Mouse (Mus musculus) midbrain, embryonic 13.5 days (tissue): ENCODE results near the gene Cadps. TPM values are rescaled to one million over a fixed set of nuclear protein-coding genes. Genes with fewer than 3 reads are reported as not detected.

Experiments
- ATAC-seq: fragments of 200-750 bp; cut with Nextera tagmentation; 2 replicates; pipeline ENCODE4 v1.8.0; 2017; ENCODE audit warnings: mild to moderate bottlenecking, moderate TSS enrichment, moderate library complexity
- H3K27ac ChIP-seq: fragments of 300-500 bp; sonication (generic); 2 replicates; pipeline ENCODE4 v1.5.1; 2015; ENCODE audit warnings: inconsistent platforms, mild to moderate bottlenecking, moderate library complexity
- H3K27me3 ChIP-seq: fragments of 300-500 bp; sonication (generic); 2 replicates; pipeline ENCODE4 v1.6.1; 2015; ENCODE audit warnings: mild to moderate bottlenecking, inconsistent platforms
- H3K36me3 ChIP-seq: fragments of 300-500 bp; sonication (generic); 2 replicates; pipeline ENCODE4 v1.6.1; 2015; ENCODE audit warnings: mild to moderate bottlenecking, inconsistent platforms
- H3K4me1 ChIP-seq: fragments of 300-500 bp; sonication (generic); replicated peaks from 2 replicates; pipeline ENCODE4 v1.6.1; 2015; ENCODE audit warnings: inconsistent platforms
- H3K4me2 ChIP-seq: fragments of 300-500 bp; sonication (generic); replicated peaks from 2 replicates; pipeline ENCODE4 v1.6.1; 2015; ENCODE audit warnings: moderate library complexity, mild to moderate bottlenecking, inconsistent platforms
- H3K4me3 ChIP-seq: fragments of 300-500 bp; sonication (generic); replicated peaks from 2 replicates; pipeline ENCODE4 v1.5.1; 2015; ENCODE audit warnings: mild to moderate bottlenecking, inconsistent platforms
- H3K9ac ChIP-seq: fragments of 300-500 bp; sonication (generic); replicated peaks from 2 replicates; pipeline ENCODE4 v1.6.1; 2015; ENCODE audit warnings: mild to moderate bottlenecking, inconsistent platforms
- H3K9me3 ChIP-seq: fragments of 300-500 bp; sonication (generic); 2 replicates; pipeline ENCODE4 v1.6.1; 2016; ENCODE audit warnings: mild to moderate bottlenecking, inconsistent platforms
- WGBS: fragments of 180-500 bp; shearing (Covaris S2); methylation state at CpG from one replicate; pipeline ENCODE4 v1.1.7; 2015; 5-methylcytosine and 5-hydroxymethylcytosine counted together
- polyA plus RNA-seq: library from polyadenylated mRNA; unstranded; fragments of >200 nt; fragmentation: Nextera tagmentation; extraction: Ambion mirVana; gene quantifications from 2 replicates; pipeline ENCODE4 v1.2.1, GENCODE M21; 2015

The Cadps gene
- polyA plus RNA-seq, 1 experiment from 2014 or later = 24.2 TPM

DNA sequence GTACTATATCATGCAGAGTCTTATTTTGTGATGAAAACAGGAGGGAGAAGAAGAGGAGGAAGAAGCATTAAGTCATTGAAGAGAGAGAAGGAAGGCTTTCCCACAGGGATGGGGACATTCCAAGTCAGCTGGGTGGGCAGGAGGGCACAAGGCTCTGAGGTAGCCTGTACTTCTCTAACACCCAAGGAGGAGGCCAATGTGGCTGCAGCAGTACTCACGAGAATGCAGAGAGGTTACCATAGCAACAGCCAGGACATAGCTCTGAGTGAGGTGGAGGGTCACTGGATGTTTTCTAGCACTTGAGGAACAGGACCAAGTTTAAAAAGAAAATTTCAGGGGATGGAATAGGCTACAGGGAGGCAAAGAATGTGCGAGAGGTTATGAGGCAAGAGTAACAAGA is 281.1 kb downstream of the Cadps start:
- Histone ChIP-seq H3K4me2 (no peak overlapping the region), H3K9me3 (no peaks in the 10 kb centered on the region), H3K4me1 (no peaks in the 10 kb centered on the region), H3K27me3 (no peaks in the 10 kb centered on the region), H3K27ac (no peak overlapping the region), H3K9ac (no peak overlapping the region), H3K36me3 (peaks cover 31% of the 10 kb centered on the region), H3K4me3 (no peak overlapping the region)
- ATAC-seq = peak; percentile 62; the same call in 1 of the 2 replicates
- WGBS = 35% methylated on average over 2 of the region's 2 CpGs

DNA sequence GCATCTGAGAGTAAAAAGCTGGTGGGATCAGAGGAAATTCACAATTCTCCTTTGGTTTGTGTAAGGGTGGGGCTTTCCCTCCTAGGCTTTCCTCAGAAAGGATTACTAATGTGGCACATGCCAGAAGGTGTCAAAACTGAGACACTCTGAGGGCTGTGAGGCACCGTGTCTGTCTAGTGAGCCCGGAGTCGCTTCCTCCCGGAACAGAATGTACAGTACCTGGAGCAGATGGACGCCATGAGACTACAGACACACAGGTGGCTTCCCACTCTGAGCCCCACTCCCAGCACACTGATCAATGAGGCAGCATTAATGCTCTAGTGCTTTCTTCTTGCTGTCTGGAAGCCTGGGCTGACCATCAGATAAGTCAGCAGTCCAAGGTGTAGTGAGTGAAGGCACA is 283.8 kb downstream of the Cadps start:
- no peak overlapping the region for H3K4me3 ChIP-seq

DNA sequence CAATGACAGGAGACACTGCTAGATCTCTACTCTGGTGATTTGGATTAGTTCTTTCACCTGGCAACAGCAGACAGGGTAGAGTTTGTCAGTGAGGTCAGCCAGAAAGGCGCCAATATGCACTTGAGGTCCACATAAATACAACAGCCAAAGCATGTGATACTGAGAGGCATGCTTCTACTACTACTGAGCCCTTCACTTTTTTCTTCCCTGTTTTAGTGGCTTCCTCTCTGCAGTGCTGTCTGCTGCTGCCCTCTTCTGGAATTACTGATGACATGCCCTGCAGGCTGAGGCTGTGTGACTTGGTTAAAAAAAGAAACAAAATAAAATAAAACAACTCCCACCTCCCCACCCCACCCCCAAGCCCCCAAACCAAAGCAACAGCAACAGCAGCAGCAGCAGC is 291.8 kb downstream of the Cadps start:
- no peak overlapping the region for H3K4me2 ChIP-seq
- WGBS = 14% methylated on average over 1 of the region's 1 CpGs
- H3K27me3 ChIP-seq = peaks cover 24% of the 10 kb centered on the region
- no peak overlapping the region for H3K9ac ChIP-seq
- H3K4me3 ChIP-seq = no peak overlapping the region
- peak; percentile 78 for ATAC-seq
- H3K36me3 ChIP-seq = peaks cover 14% of the 10 kb centered on the region; the same call in 1 of the 2 replicates
- 0 out of 2 replicates have a peak, but pooled peaks cover 3% of the 10 kb centered on the region for H3K4me1 ChIP-seq
- H3K27ac ChIP-seq = no peak overlapping the region
- H3K9me3 ChIP-seq = no peaks in the 10 kb centered on the region

More for the DNA sequence above, 283.8 kb downstream of the Cadps start:
- no peaks in the 10 kb centered on the region for H3K27me3 ChIP-seq
- ATAC-seq = no peak
- H3K9ac ChIP-seq = no peak overlapping the region
- no peaks in the 10 kb centered on the region for H3K9me3 ChIP-seq
- H3K27ac ChIP-seq = no peak overlapping the region
- H3K36me3 ChIP-seq = peaks cover 17% of the 10 kb centered on the region; the same call in 1 of the 2 replicates
- WGBS = 88% methylated on average over 5 of the region's 5 CpGs
- H3K4me2 ChIP-seq = no peak overlapping the region
- no peaks in the 10 kb centered on the region for H3K4me1 ChIP-seq

DNA sequence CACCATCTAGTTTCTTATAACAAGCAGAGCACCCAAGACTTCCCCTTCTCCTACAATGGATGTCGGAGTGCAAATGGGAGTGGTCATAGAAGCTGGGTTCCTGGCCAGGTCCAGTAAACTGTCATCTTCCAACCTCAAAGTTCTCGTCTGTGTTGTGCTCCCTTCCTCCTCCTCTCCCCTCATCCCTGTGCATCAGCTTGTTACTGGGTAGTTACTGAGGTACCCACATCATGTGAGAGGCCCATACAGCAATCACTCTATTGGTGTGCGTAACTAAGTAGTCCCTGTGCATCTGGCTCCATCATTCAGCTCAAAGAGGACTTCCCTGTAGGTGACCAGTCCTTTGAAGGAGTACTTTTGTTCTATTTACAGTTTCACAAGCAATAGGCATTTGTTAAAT is 292.3 kb downstream of the Cadps start:
- H3K27ac ChIP-seq = no peak overlapping the region

DNA sequence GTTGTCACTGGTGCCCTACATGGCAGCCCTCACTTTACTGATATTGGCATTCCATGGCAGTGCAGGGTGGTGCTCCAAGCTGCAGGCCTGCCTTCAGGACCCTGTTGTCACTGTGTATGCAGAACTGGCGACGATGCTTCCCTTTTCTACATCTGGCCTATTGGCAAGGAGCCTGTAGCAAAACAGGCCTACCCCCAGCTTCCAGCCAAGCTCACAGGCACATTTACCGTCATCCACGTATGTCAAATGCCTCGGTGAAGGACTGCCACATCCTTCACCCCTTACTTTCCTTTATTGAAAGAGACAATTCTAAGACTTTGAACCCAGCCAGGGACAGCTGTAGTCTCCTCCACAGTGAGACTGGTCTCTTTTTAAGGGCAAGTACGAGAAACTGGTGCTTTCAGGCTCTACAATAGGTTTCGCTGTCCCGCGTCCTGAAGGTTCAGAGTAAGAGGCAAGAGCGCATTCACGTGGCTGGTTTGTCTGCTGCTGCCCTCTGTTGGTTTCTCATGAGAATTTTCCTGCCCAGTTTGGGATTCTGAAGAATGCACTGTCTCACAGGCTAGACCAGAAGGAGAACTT is 292.8 kb downstream of the Cadps start:
- Histone ChIP-seq H3K9me3 (no peaks in the 10 kb centered on the region), H3K9ac (no peak overlapping the region), H3K4me1 (0 out of 2 replicates have a peak, but pooled peaks cover 3% of the 10 kb centered on the region), H3K27me3 (peaks cover 24% of the 10 kb centered on the region), H3K4me3 (no peak overlapping the region), H3K4me2 (peak overlapping the region; percentile 34; the same call in 1 of the 2 replicates), H3K27ac (no peak overlapping the region), H3K36me3 (peaks cover 10% of the 10 kb centered on the region; the same call in 1 of the 2 replicates)
- peak; percentile 61 for ATAC-seq
- WGBS = 11% methylated on average over 11 of the region's 11 CpGs

More for the DNA sequence above, 292.3 kb downstream of the Cadps start:
- Histone ChIP-seq H3K4me1 (0 out of 2 replicates have a peak, but pooled peaks cover 3% of the 10 kb centered on the region), H3K9ac (no peak overlapping the region), H3K36me3 (peaks cover 12% of the 10 kb centered on the region; the same call in 1 of the 2 replicates), H3K4me3 (no peak overlapping the region), H3K27me3 (peaks cover 24% of the 10 kb centered on the region), H3K4me2 (no peak overlapping the region), H3K9me3 (no peaks in the 10 kb centered on the region)
- WGBS = 65% methylated on average over 3 of the region's 3 CpGs
- ATAC-seq = peak; percentile 35

DNA sequence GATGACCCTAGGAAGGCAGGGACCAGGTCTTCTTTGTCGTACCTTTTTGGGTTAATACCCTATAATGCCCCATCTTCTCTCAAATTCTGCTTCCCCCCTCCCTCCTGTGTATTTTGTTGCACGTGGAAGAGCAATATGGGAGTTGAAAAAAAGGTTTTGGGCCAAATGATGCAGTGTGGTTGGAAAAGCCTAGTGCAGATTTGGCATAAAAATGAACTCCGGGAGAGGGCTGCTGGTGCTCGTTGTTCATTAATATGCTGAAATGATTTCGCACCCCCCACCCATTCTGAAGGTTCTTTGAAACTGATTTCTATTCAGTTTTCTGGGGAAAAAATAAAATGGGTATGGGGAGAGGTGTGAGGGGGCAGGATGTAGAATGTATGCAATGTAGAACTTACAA is 295.6 kb downstream of the Cadps start:
- WGBS = 76% methylated on average over 5 of the region's 5 CpGs
- Histone ChIP-seq H3K9ac (no peak overlapping the region), H3K4me1 (0 out of 2 replicates have a peak, but pooled peaks cover 3% of the 10 kb centered on the region), H3K27me3 (peaks cover 24% of the 10 kb centered on the region), H3K4me2 (no peak overlapping the region), H3K36me3 (peaks cover 15% of the 10 kb centered on the region), H3K9me3 (no peaks in the 10 kb centered on the region), H3K4me3 (no peak overlapping the region), H3K27ac (no peak overlapping the region)
- no peak for ATAC-seq

DNA sequence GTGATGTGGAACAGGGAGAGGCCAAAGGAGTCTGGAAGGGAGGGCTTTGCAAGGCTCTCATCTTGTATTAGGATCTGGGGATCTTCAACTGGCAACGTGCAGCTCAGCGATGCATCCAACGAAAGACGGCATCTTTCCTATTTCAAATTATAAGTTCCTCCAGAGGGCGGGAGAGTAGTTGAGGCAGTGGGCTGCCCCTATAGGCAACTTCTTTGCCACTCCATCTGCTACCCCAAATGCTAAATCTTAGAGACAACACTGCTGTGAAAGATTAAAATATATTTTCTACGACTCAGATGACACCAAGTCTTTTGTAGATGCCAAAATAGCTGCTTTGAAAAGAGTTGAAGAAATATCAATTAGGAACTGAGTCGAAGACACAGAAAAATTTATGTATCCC is 315.9 kb downstream of the Cadps start:
- Histone ChIP-seq H3K36me3 (peaks cover 16% of the 10 kb centered on the region; the same call in 1 of the 2 replicates), H3K9me3 (no peaks in the 10 kb centered on the region), H3K27me3 (no peaks in the 10 kb centered on the region), H3K27ac (no peak overlapping the region), H3K9ac (no peak overlapping the region), H3K4me1 (no peaks in the 10 kb centered on the region), H3K4me2 (no peak overlapping the region), H3K4me3 (no peak overlapping the region)
- WGBS = 82% methylated on average over 7 of the region's 7 CpGs
- no peak for ATAC-seq

DNA sequence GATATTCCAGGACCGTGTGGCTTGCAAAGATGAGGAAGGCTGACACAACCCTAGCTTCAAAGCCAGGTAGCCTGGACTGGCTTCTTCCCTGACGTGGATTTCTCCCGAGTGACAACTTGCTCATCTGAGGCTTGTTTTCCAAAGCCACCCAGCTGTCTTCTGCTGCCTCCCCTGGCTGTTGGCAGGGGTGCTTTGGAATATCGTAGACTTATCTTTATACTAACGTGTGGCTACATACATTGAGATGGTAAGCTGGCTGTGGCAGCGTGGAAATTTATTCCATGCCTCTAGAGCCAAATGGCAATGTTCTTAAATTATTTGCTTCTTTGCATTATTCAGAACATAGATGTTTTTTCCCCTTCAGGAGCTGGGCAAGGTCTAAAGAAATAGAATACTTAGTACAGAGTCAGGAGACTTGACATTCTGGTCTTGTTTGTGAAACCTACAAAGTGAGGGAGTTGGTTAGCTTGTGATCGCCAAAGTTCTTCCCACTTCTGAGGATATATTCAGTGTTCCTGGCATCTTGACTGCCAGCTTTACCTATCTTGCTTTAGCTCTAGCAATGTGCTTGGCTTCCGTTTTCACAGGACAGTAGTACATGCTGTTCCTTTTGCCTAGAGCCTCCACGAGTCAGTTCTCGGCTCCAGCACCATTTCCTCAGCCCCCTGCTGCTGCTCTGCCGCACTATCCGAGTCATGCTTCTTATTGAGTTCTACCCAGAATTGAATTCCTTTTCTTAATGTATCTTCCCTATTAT is 318.5 kb downstream of the Cadps start:
- H3K27ac ChIP-seq = no peak overlapping the region
- no peaks in the 10 kb centered on the region for H3K27me3 ChIP-seq
- WGBS = 83% methylated on average over 12 of the region's 12 CpGs

DNA sequence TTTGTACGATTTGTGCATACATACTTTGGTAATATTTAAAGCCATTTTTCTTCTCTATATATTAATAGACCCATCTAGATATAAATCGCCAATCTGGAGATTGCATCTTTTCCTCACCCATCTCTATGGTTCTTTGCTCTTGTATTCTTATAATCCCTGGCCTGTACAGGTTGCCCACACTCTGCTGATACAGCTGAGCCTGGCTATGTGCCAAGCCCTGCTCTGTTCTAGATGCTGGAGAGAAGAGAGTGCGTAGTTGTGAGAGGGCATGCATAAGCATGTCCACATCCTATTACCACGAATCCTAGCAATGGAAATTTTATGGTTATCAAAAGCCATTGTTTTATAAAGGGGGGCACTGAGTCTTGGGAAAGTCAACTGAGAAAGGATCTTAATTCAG is 360.7 kb downstream of the Cadps start:
- ATAC-seq = no peak
- 79% methylated on average over 4 of the region's 4 CpGs for WGBS
- H3K9ac ChIP-seq = no peak overlapping the region
- no peaks in the 10 kb centered on the region for H3K27me3 ChIP-seq
- H3K4me1 ChIP-seq = peaks cover 7% of the 10 kb centered on the region; the same call in 1 of the 2 replicates
- no peak overlapping the region for H3K4me3 ChIP-seq
- no peak overlapping the region for H3K4me2 ChIP-seq
- no peaks in the 10 kb centered on the region for H3K9me3 ChIP-seq
- no peak overlapping the region for H3K27ac ChIP-seq
- no peaks in the 10 kb centered on the region for H3K36me3 ChIP-seq

More for the DNA sequence above, 318.5 kb downstream of the Cadps start:
- Histone ChIP-seq H3K4me3 (no peak overlapping the region), H3K36me3 (peaks cover 16% of the 10 kb centered on the region; the same call in 1 of the 2 replicates), H3K4me1 (no peaks in the 10 kb centered on the region), H3K9me3 (no peaks in the 10 kb centered on the region), H3K4me2 (no peak overlapping the region), H3K9ac (no peak overlapping the region)
- no peak for ATAC-seq

DNA sequence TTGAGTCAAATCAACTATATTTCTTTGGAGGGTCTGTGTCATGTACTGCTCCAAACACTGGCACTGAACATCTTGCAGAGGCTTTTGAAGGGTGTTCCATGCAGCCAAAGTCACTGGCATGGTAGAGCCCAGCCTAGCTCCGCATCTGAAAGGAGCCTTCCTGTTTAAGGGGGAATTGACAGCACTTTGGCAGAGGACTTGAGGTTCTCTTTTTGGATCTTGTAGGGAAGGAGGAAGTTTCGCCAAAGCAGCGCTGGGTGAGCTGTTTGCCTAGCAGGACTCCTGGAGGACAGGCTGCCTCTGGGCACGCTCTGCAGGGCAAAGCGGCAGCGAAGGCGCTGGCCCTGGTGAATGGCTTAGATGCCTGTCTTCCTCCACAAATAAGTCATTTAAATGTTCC is 363.2 kb downstream of the Cadps start:
- no peak for ATAC-seq

DNA sequence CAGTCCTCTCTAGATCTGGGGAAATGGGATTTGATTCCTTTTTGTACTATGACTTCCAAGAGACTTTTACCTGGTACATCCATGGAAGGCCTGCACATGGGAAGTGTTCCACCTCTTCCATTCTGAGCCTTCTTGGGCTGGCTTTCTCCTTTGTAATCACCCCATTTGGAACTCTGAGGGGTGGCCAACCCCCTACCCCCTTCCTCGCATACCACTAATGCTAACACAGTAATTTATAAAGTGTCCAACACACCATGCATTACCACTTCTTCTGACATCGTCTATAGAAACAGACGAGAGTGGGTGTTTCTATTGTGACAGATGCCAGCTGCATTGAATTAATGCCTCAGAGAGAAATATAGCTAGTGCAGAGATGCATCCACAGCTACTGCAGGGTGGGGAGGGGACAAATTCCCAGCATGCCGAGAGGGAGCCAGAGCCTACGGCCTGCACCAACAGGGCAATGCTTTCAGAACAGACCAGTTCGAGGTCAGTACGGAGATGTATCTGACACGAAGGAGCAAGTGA is 367.8 kb downstream of the Cadps start:
- no peak overlapping the region for H3K4me3 ChIP-seq
- no peak for ATAC-seq
- 82% methylated on average over 8 of the region's 8 CpGs for WGBS

More for the DNA sequence above, 363.2 kb downstream of the Cadps start:
- Histone ChIP-seq H3K27me3 (no peaks in the 10 kb centered on the region), H3K4me2 (no peak overlapping the region), H3K4me1 (peaks cover 7% of the 10 kb centered on the region; the same call in 1 of the 2 replicates), H3K27ac (no peak overlapping the region), H3K9me3 (no peaks in the 10 kb centered on the region), H3K36me3 (no peaks in the 10 kb centered on the region), H3K4me3 (no peak overlapping the region), H3K9ac (no peak overlapping the region)
- 54% methylated on average over 7 of the region's 7 CpGs for WGBS

DNA sequence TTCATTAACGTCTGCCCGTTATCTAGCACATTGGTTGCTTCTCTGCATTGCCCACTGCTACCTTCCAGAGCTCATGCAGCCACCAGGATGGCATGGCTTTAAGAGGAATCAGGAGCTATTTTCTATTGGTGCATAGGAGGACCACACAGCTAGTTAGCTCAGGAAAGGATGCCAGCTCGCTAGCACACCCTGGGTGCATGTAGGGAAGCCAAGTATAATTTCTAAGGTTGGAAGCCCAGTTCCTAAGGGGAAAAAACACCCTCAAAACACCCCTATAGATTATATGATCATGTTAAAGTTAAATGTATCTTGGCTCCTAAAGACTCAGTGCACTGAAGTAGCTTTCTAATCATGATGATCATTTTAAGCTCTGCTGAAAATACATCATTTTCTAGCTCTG is 372.1 kb downstream of the Cadps start:
- Histone ChIP-seq H3K4me1 (no peaks in the 10 kb centered on the region), H3K36me3 (peaks cover 6% of the 10 kb centered on the region; the same call in 1 of the 2 replicates), H3K9ac (no peak overlapping the region), H3K4me3 (no peak overlapping the region), H3K27me3 (no peaks in the 10 kb centered on the region), H3K9me3 (no peaks in the 10 kb centered on the region), H3K4me2 (no peak overlapping the region), H3K27ac (no peak overlapping the region)
- ATAC-seq = no peak
- WGBS = 81% methylated on average over 3 of the region's 3 CpGs

More for the DNA sequence above, 367.8 kb downstream of the Cadps start:
- H3K27me3 ChIP-seq = no peaks in the 10 kb centered on the region
- no peak overlapping the region for H3K4me2 ChIP-seq
- peaks cover 4% of the 10 kb centered on the region; the same call in 1 of the 2 replicates for H3K36me3 ChIP-seq
- peaks cover 4% of the 10 kb centered on the region; the same call in 1 of the 2 replicates for H3K4me1 ChIP-seq
- H3K27ac ChIP-seq = no peak overlapping the region
- H3K9ac ChIP-seq = no peak overlapping the region
- no peaks in the 10 kb centered on the region for H3K9me3 ChIP-seq
